Mouse (Mus musculus) heart, postnatal 10 days (tissue): ENCODE results near the gene Kcnk13. TPM values are rescaled to one million over a fixed set of nuclear protein-coding genes. Genes with fewer than 3 reads are reported as not detected.

ENCODE experiments used
- DNase-seq, 2 experiments: peaks; one replicate each; pipeline ENCODE4 v3.0.0; 2021
- intact Hi-C: fragments of 180-260 bp; cut with DNase I; formaldehyde crosslinking; loops from one replicate; pipeline ENCODE4 v1.15.1; 2025
- total RNA-seq, 2 experiments: library from RNA; stranded (reverse); gene quantifications; 2 replicates each; pipeline ENCODE4 v1.2.3; 2021

Gene Kcnk13
- total RNA-seq, 2 experiments from 2014 or later = 0.62 to 0.74 TPM

- intact Hi-C loops = no loop called here
- DNase-seq = peak in 1 of 2 experiments; percentile 7
These were observed 41.0 kb downstream of the Kcnk13 start for GRCm38 (mm10) chr12:100005285-100005684.

- DNase-seq = no peak
- intact Hi-C loops = no loop called here
These were observed 42.4 kb downstream of the Kcnk13 start for GRCm38 (mm10) chr12:100006681-100007080.

DNA sequence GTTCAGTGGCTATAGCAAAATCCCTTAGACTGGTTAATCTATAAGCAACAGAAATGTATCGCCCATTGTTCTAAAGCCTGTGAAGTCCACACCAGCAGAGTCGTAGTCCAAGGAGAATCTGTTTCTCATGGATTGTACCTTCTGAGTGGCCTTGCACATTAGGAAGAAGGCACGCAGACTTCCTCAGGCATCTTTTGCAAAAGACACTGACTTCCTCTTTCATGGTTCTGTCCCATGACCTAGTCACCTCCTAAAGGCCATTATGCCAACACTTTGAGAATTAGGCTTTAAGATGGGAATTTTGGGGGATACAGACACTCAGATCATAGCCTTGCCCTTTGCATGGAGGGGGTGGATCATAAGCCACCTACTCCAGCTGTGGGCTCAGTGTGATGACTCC is 48.5 kb downstream of the Kcnk13 start:
- DNase-seq = no peak
- intact Hi-C loops = no loop called here

DNA sequence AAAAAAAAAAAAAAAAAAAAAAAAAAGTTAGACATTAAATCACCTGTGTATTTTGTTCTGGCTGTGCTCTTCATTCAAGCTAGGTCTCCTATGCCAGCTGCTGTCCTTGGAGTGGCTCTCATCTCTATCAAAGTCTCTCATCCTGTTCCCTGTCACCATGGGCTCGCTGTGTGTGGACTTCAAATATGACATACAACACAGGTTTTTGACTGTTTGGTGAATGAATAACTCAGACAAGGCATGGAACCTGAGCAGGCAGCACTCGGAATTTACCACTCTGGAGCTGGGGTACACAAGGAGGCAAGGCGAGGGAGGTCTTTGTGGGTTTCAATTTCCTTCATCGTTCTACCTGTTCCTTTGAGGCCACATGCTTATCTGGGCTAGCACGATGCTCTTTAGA is 50.8 kb downstream of the Kcnk13 start:
- no peak for DNase-seq
- intact Hi-C loops = no loop called here

DNA sequence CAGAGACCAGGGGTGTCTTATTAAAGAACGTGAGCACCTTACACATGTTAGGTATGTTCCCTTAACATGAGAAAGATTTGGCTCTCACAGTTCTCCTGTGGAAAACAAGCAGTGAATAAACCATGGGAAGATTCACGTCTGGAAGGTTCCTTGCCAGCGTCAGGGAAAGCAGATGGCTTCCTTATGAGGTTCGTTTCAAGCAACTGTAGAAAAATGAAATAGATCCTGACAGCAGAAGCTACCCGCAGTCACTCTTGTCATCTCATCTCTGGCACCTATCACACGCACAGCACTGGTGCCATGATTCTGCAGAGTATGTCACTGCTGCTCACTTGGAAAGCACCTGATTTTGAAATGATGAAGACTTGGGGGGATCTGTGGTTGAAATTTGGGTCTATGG is 53.4 kb downstream of the Kcnk13 start:
- no peak for DNase-seq
- intact Hi-C loops = no loop called here

GRCm38 (mm10) chr12:100022490-100022889 is 58.2 kb downstream of the Kcnk13 start:
- intact Hi-C loops = no loop called here
- no peak for DNase-seq

DNA sequence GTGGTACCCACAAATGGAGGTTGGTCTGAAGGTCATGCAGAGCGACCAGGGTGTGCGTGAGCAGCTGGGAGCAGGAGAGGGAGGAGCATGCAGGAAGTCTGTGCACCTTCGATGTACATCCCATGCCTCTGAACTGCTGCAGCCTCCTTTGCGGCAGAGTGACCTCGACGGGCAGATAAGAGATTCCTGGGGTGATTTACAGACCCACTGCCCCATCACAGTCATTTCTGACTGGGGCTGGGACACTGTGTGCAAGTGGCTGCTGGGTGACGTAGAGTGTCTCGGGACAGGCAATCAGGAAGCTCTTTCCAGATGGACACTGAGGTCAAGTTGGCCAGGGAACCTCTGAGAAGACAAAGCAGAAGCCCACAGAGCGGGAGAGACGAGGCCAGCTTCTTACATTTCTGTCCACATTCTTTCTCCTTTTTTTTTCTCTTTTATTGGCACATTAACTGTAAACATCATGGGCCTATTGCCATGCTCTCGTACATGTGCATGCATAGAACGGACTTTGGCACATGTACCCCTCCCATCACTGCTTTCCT is 59.6 kb downstream of the Kcnk13 start:
- intact Hi-C loops = no loop called here

DNA sequence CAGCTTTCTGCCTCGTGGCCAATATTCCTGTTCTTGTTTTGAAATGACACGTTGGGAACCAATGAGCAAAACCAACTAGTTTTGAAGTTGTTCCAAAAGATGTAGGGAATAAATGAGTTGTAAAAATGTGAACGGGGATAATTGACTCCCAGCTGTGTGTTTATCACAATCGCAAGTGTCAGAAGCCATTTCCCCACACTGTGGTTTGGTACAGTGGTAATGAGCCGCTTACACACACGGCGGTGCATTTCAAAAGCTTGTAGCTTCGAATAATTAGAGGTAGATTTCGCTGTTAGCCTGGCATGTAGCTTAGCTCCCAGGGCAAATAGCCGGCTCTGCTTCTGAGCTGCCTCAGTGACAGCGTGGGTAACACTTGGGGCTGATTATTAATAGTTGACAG is 61.4 kb downstream of the Kcnk13 start:
- intact Hi-C loops = no loop called here

More for the DNA sequence above, 59.6 kb downstream of the Kcnk13 start:
- DNase-seq = no peak

GRCm38 (mm10) chr12:100026715-100027245 is 62.5 kb downstream of the Kcnk13 start:
- intact Hi-C loops = no loop called here

More for the DNA sequence above, 61.4 kb downstream of the Kcnk13 start:
- DNase-seq = no peak

GRCm38 (mm10) chr12:100027281-100027680 is 63.0 kb downstream of the Kcnk13 start:
- intact Hi-C loops = no loop called here
- no peak for DNase-seq

More at GRCm38 (mm10) chr12:100026715-100027245, 62.5 kb downstream of the Kcnk13 start:
- no peak for DNase-seq

DNA sequence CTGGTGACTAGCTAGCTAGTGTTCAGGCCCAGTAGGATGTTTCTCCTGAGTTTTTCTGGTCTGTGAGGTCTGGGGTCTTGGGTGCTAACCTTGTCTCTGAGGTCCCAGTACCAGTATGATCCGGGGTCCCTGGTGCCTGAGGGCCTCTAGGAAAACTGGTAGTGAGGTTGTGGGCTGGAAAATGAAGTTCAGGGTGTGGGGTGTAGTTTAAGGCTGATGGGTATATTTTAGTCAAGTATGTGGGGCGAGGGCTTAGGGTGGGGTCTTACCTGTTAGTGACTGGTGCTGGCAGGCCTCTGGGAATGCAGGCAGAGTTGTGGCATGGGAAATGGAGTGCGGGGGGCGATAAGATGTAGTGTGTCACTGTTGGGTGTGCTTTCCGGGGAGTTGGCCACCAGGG is 67.4 kb downstream of the Kcnk13 start:
- intact Hi-C loops = no loop called here
- no peak for DNase-seq

GRCm38 (mm10) chr12:100032521-100032920 is 68.2 kb downstream of the Kcnk13 start:
- intact Hi-C loops = no loop called here

DNA sequence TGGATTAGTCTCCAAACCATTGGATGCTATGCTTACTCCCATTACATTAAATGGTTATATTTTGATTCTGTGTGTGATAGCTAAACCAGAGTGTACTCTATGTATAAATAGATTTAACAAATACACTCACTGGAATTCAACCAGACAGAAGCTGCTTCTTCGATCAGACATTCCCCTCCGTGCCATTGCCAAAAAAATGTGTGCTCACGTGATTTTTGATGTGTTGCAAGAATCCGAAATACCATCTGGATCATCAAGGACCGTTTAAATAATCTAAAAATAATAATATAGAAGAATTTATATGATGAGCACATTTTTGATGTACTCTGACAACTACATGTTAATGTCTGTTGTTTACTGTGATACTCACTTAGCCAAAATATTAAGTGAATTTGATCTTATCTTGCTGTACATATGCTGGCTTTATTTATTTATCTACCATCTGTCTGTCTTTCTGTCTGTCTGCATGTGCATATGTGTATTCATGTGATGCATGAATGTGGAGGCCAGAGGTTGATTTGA is 74.5 kb downstream of the Kcnk13 start:
- intact Hi-C loops = no loop called here

More at GRCm38 (mm10) chr12:100032521-100032920, 68.2 kb downstream of the Kcnk13 start:
- no peak for DNase-seq

DNA sequence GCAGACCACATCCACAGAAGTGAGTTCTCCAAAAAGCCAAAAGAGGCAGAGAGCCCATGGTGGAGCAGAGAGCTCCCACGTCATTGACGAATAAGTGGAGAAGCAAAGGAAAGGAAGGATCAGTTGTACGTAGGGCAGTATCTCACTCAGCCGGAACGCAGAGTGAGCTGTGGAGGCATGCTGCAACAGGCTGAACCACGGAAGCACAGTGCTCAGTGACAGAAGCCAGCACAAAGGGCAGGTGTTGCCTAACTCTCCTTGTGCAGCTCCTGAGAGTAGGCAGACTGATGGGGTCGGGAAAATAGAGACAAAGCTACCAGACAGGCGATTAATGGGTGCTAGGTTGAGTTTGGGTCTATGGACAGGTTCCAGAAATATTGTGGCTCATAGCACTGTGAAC is 77.8 kb downstream of the Kcnk13 start:
- no peak for DNase-seq

More for the DNA sequence above, 74.5 kb downstream of the Kcnk13 start:
- DNase-seq = no peak

GRCm38 (mm10) chr12:100044704-100045103 is 80.4 kb downstream of the Kcnk13 start:
- intact Hi-C loops = no loop called here
- no peak for DNase-seq

More for the DNA sequence above, 77.8 kb downstream of the Kcnk13 start:
- intact Hi-C loops = no loop called here

DNA sequence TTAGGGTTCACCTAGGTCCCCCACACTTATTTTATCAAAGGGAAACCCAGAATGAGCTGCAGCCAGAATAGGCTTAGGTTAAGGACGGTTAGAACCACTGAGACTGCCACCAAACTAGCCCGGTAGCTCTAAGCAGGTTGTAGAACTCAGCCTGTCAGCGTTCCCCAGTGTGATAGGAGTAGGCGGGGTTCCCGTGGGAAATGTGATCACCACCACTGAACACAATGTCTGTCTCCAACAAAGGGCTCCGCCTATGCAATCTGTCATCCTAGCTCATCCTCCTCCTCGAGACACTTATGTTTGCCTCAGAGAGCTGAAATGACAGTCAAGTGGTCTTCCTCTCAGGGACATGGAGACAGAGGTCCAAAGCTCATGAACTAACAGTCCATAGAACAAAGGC is 86.3 kb downstream of the Kcnk13 start:
- no peak for DNase-seq
- intact Hi-C loops = no loop called here

- intact Hi-C loops = no loop called here
- DNase-seq = no peak
These were observed 89.3 kb downstream of the Kcnk13 start for GRCm38 (mm10) chr12:100053617-100054016.

DNA sequence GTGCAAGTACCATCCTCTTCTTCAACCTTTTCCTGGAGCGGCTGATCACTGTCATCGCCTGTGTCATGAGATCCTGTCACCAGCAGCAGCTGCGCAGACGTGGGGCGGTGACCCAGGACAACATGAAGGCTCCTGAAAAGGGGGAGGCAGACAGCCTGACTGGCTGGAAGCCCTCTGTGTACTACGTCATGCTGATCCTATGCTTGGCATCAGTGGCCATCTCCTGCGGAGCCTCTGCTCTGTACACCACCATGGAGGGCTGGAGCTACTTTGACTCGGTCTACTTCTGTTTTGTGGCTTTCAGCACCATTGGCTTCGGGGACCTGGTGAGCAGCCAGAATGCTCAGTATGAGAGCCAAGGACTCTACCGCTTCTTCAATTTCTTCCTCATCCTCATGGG is 96.8 kb downstream of the Kcnk13 start:
- intact Hi-C loops = no loop called here
- no peak for DNase-seq

DNA sequence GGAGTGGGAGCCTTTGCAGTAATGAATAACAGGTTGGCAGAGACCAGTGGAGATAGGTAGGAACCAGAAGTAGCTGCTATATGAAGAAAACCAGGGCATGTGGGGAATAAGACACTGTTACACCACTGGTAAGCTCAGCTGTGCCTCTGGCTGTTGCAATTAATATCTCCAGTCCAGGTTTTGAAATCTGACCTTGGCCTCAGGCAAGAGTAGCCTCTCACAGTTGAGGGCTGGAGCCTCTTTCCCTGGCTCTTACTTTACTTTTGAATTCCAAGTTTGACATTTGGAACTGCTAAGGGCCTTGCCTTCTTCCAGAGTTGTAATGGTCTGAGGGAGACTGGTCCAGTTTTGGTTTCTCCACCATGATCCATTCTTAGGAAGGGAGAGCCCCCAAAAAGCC is 97.5 kb downstream of the Kcnk13 start:
- intact Hi-C loops = no loop called here
- peak in 1 of 2 experiments; percentile 19 for DNase-seq

- intact Hi-C loops = no loop called here
- no peak for DNase-seq
These were observed 98.3 kb downstream of the Kcnk13 start for GRCm38 (mm10) chr12:100062584-100062983.

DNA sequence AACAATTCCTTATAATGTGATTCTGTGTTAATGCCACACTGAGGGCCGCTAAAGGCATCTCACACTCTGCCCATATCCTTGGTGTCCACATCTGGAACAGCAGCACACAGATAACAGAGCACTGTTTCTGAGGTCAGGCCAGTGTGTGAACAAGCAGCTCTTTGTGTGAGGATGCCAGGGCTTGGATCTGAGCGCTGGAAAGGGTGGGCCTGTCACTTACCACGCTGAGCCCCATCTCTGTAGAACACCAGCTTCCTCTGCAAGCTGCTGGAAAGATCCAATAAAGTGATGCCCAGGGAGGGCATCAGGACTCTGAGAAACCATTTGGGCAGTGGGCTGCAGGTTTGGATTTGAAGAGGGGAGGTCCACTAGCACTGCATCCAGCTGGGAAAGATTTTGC is 100.8 kb downstream of the Kcnk13 start:
- DNase-seq = no peak
- intact Hi-C loops = no loop called here

DNA sequence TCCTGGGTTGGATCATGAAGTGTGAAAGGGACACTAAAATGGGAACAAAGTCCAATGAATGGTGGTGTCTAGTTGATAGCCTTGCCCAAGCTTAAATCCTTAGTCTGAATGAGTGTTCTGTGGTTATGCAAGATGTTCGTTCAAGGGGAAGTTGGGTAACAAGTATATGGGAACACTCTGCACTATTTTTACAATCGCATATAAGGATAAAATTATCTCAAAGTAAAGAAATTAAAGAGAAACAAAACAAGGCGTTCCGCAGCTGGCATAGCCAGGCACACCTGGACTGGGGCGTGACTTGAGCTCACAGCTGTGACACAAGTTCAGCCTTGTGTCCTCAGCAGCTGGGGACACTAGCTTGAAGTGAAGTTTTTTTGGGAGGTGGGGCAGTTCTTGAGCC is 103.2 kb downstream of the Kcnk13 start:
- DNase-seq = peak; percentile 32 to 33
- intact Hi-C loops = no loop called here
